In the genomic region with DNA sequence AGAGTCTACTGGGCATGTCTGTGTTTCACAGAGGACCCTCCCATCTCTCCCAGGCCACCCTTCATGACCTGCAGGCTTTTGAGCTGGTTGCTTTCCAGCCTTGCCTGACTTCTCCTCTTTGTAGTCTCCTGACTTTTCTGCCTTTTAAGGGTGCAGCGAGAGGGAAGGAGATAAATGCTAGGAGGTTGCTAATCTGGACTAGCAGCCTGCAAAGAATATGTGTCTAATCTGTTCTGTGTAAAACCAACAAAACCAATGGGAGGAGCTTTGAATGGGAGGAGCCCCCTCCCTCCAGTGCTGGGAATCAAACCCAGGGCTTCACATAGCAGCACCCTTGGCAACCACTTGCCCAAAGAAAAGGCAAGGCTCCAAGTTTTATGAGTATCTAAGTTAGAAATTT, we compare ENCODE assay signal across 30 mouse cellular contexts. TPM values are rescaled to one million over a fixed set of nuclear protein-coding genes. Genes with fewer than 3 reads are reported as not detected.
DNase-seq lines count a peak whose midpoint lies in the region; ATAC-seq and TF ChIP-seq lines count a peak whose summit lies in the region.
"Had no signal": no experiment of that assay in that cellular context is flagged by ENCODE, and none has a peak within 500 bp of the region (broad histone marks: within the 10 kb centered on the region; RNA-seq: fewer than 3 reads in every experiment).

No protein-coding gene starts in this region.

- H3K27ac ChIP-seq in liver, embryonic 13.5 days: no peak overlapping the region
- no peak overlapping the region for H3K27ac ChIP-seq in liver, embryonic 12.5 days
- peak overlapping the region; percentile 80 for H3K27ac ChIP-seq in MEL (ENCODE audit: control insufficient read depth, low read depth, low read length)
- H3K27ac ChIP-seq: embryonic facial prominence, embryonic 10.5 days; embryonic facial prominence, embryonic 12.5 days; forebrain, embryonic 13.5 days; forebrain, embryonic 15.5 days had no signal

- TF ChIP-seq EP300 in MEL (IDR thresholded peaks at IDR 0.05; ENCODE audit: low read depth in 1 of 2, low read length in 2 of 2): peak; percentile 86 to 93

- H3K9ac ChIP-seq in liver, embryonic 13.5 days: no peak overlapping the region
- H3K9ac ChIP-seq in liver, embryonic 12.5 days: no peak overlapping the region
- no peak overlapping the region; the same call in 1 of the 2 replicates for H3K9ac ChIP-seq in MEL (ENCODE audit: control insufficient read depth, low read depth, low read length, poor library complexity, severe bottlenecking)
- H3K9ac ChIP-seq: embryonic facial prominence, embryonic 12.5 days; forebrain, embryonic 13.5 days; forebrain, embryonic 15.5 days; forebrain, postnatal 0 days had no signal

- 29% methylated on average over 1 of the region's 1 CpGs for WGBS in liver, embryonic 13.5 days (ENCODE audit: insufficient replicate concordance)
- WGBS in liver, embryonic 12.5 days (ENCODE audit: insufficient replicate concordance): 28% methylated on average over 1 of the region's 1 CpGs

- H3K27me3 ChIP-seq in liver, embryonic 13.5 days: peaks cover 7% of the 10 kb centered on the region; the same call in 1 of the 2 replicates
- H3K27me3 ChIP-seq in liver, embryonic 12.5 days (replicated peaks): no peaks in the 10 kb centered on the region; the same call in 1 of the 2 replicates
- 0 out of 4 replicates have a peak, but pooled peaks cover 0 to 2% of the 10 kb centered on the region in 2 experiments for H3K27me3 ChIP-seq in MEL (ENCODE audit: control insufficient read depth in 1 of 2, insufficient read depth in 2 of 2, low read length in 2 of 2)
- H3K27me3 ChIP-seq: CH12.LX; embryonic facial prominence, embryonic 12.5 days; forebrain, embryonic 13.5 days; forebrain, embryonic 15.5 days had no signal

- 0 out of 2 replicates have a peak, but pooled peaks cover 4% of the 10 kb centered on the region for H3K4me1 ChIP-seq in liver, embryonic 13.5 days (replicated peaks)
- H3K4me1 ChIP-seq in liver, embryonic 12.5 days: peaks cover 9% of the 10 kb centered on the region; the same call in 1 of the 2 replicates
- peaks cover 8 to 32% of the 10 kb centered on the region in 2 experiments for H3K4me1 ChIP-seq in MEL (ENCODE audit: control insufficient read depth in 1 of 2, insufficient read depth in 2 of 2, low read length in 2 of 2)
- H3K4me1 ChIP-seq: embryonic facial prominence, embryonic 10.5 days; embryonic facial prominence, embryonic 12.5 days; forebrain, embryonic 13.5 days; forebrain, embryonic 15.5 days had no signal

- H3K4me2 ChIP-seq in liver, embryonic 13.5 days: no peak overlapping the region
- no peak overlapping the region for H3K4me2 ChIP-seq in liver, embryonic 12.5 days
- H3K4me2 ChIP-seq: embryonic facial prominence, embryonic 12.5 days; forebrain, embryonic 13.5 days; forebrain, embryonic 15.5 days had no signal

- no peak for TF ChIP-seq POLR2A in MEL (IDR thresholded peaks at IDR 0.05; ENCODE audit: control insufficient read depth in 1 of 2, insufficient read depth in 1 of 2, low read depth in 1 of 2, low read length in 2 of 2, poor library complexity in 1 of 2)

- H3K4me3 ChIP-seq in liver, embryonic 13.5 days (replicated peaks): no peak overlapping the region
- H3K4me3 ChIP-seq in liver, embryonic 12.5 days: no peak overlapping the region
- no peak overlapping the region for H3K4me3 ChIP-seq in MEL (ENCODE audit: control insufficient read depth in 1 of 2, insufficient read depth in 1 of 2, low read depth in 2 of 2, low read length in 2 of 2)
- H3K4me3 ChIP-seq: embryonic facial prominence, embryonic 10.5 days; embryonic facial prominence, embryonic 12.5 days; forebrain, embryonic 13.5 days; forebrain, embryonic 15.5 days had no signal

- 0 out of 2 replicates have a peak, but pooled peaks have one; percentile 39 for ATAC-seq in liver, embryonic 13.5 days (ENCODE audit: low read depth)
- no peak for ATAC-seq in liver, embryonic 12.5 days
- ATAC-seq in megakaryocyte progenitor cell, adult 5-6 weeks (replicated peaks; ENCODE audit: poor library complexity): peak; percentile 69
- ATAC-seq: activated CD4-positive, CD25-positive, alpha-beta regulatory T cell, adult 4 months; CD4-positive, CD25-positive, alpha-beta regulatory T cell, adult 4 months; forebrain, embryonic 13.5 days; forebrain, embryonic 15.5 days; forebrain, postnatal 0 days; Patski had no signal

- no peaks in the 10 kb centered on the region for H3K79me2 ChIP-seq in MEL (ENCODE audit: control insufficient read depth, insufficient read depth, low read length, poor library complexity)

- H3K36me3 ChIP-seq in liver, embryonic 13.5 days: no peaks in the 10 kb centered on the region
- H3K36me3 ChIP-seq in liver, embryonic 12.5 days: no peaks in the 10 kb centered on the region
- H3K36me3 ChIP-seq in MEL (ENCODE audit: control insufficient read depth in 1 of 2, insufficient read depth in 2 of 2, low read length in 2 of 2): peaks cover 0 to 30% of the 10 kb centered on the region in 2 experiments; a peak in 2 of 4 replicates
- H3K36me3 ChIP-seq: embryonic facial prominence, embryonic 10.5 days; embryonic facial prominence, embryonic 12.5 days; forebrain, embryonic 15.5 days; G1E had no signal

- TF ChIP-seq RAD21 in MEL (IDR thresholded peaks at IDR 0.05; ENCODE audit: low read depth, low read length): no peak

- no peak for DNase-seq in liver, embryonic 13.5 days
- DNase-seq in lung, postnatal 36 days: peak; percentile 4
- no peak for DNase-seq in lung, adult 18-20 months
- peak; percentile 86 for DNase-seq in MEL (ENCODE audit: low read depth, low spot score)
- DNase-seq in cerebellum, adult 18-20 months: no peak
- no peak for DNase-seq in embryo, embryonic 10.5 days (ENCODE audit: low spot score)
- DNase-seq: adrenal gland, adult 8-10 months; adrenal gland, postnatal 14 days; adrenal gland, postnatal 36 days; B cell, adult 2 months; cerebellum, adult 11-12 months; cerebellum, adult 8-10 months; cerebellum, adult 9-11 months; cerebellum, postnatal 14 days; cerebellum, postnatal 36 days; forebrain, postnatal 0 days had no signal

- H3K9me3 ChIP-seq in liver, embryonic 13.5 days (replicated peaks): no peaks in the 10 kb centered on the region
- H3K9me3 ChIP-seq in liver, embryonic 12.5 days (replicated peaks): no peaks in the 10 kb centered on the region
- no peaks in the 10 kb centered on the region for H3K9me3 ChIP-seq in MEL (replicated peaks; ENCODE audit: insufficient read depth, low read length)
- H3K9me3 ChIP-seq: embryonic facial prominence, embryonic 10.5 days; embryonic facial prominence, embryonic 12.5 days; forebrain, embryonic 13.5 days; forebrain, embryonic 15.5 days; G1E had no signal

- TF ChIP-seq CTCF in MEL (IDR thresholded peaks at IDR 0.05 in 2 of 3, conservative IDR thresholded peaks at IDR 0.05 in 1 of 3; ENCODE audit: control insufficient read depth in 1 of 3, insufficient read depth in 1 of 3, low read depth in 2 of 3, low read length in 3 of 3, poor library complexity in 1 of 3, severe bottlenecking in 1 of 3): no peak

TF ChIP-seq in MEL, 35 proteins besides CTCF, POLR2A, EP300 and RAD21:
- peak; percentile 92 for TF ChIP-seq GATA1 (IDR thresholded peaks at IDR 0.05; ENCODE audit: low read depth, low read length)
- peak; percentile 91 for TF ChIP-seq TCF12 (IDR thresholded peaks at IDR 0.05; ENCODE audit: low read depth, low read length)
- no peak for TF ChIP-seq ELF1 (IDR thresholded peaks at IDR 0.05; ENCODE audit: low read depth, low read length)
- 0 out of 2 replicates have a peak, but pooled peaks have one; percentile 52 for TF ChIP-seq BHLHE40 (IDR thresholded peaks at IDR 0.05; ENCODE audit: borderline replicate concordance, low read depth, low read length)
- TF ChIP-seq MAFK (IDR thresholded peaks at IDR 0.05; ENCODE audit: borderline replicate concordance, low read depth, low read length): peak; percentile 48; the same call in 1 of the 2 replicates
- peak; percentile 80 for TF ChIP-seq TAL1 (IDR thresholded peaks at IDR 0.05; ENCODE audit: low read length)
- no peak for TF ChIP-seq JUND (IDR thresholded peaks at IDR 0.05; ENCODE audit: low read depth, low read length)
- TF ChIP-seq RCOR1 (IDR thresholded peaks at IDR 0.05; ENCODE audit: low read depth, low read length): peak; percentile 89
- no peak for TF ChIP-seq CHD2 (IDR thresholded peaks at IDR 0.05; ENCODE audit: low read length)
- no peak for TF ChIP-seq MYC (IDR thresholded peaks at IDR 0.05; ENCODE audit: low read depth, low read length)
- peak; percentile 58 for TF ChIP-seq ETS1 (IDR thresholded peaks at IDR 0.05; ENCODE audit: low read depth, low read length)
- peak; percentile 71 for TF ChIP-seq SIN3A (IDR thresholded peaks at IDR 0.05; ENCODE audit: low read length)

RNA-seq across cellular contexts. Expression of gene 9130409I23Rik, which starts 17.3 kb away (rescaled TPM):
- 0.09 TPM in 1 of 2 replicates, not detected in the other for polyA plus RNA-seq in liver, embryonic 13.5 days (2015; fragmentation: Nextera tagmentation; extraction: Ambion mirVana)
- 0.08 TPM in 1 of 2 replicates, not detected in the other for polyA plus RNA-seq in liver, embryonic 12.5 days (2016; fragmentation: Nextera tagmentation; extraction: Ambion mirVana)
- total RNA-seq in MEL (2012; rRNA removed): not detected in 2 replicates
- not detected for polyA plus RNA-seq in MEL (2012; ENCODE audit: insufficient read depth in 1 of 2, insufficient read length in 2 of 2, low read depth in 1 of 2, low replicate concordance in 2 of 2, missing spikeins in 1 of 2)
- total RNA-seq in megakaryocyte progenitor cell, adult 5-6 weeks (2015): not detected in 2 replicates
- not detected in 2 replicates for total RNA-seq in megakaryocyte progenitor cell, adult 5-6 weeks (2017)
- total RNA-seq: adrenal gland, adult 18-20 months; adrenal gland, adult 8-10 months; adrenal gland, postnatal 36 days; CH12.LX; common myeloid progenitor, adult 5-6 weeks; forebrain, postnatal 0 days had no signal
- polyA plus RNA-seq: CD4-positive, CD25-positive, alpha-beta regulatory T cell, adult 4 months; embryonic facial prominence, embryonic 10.5 days; embryonic facial prominence, embryonic 12.5 days; embryonic facial prominence, embryonic 14.5 days; forebrain, embryonic 13.5 days; forebrain, postnatal 0 days; G1E had no signal

RNA-seq across cellular contexts. Expression of gene Ephx1, which starts 47.6 kb away (rescaled TPM):
- 3.5 and 3.7 TPM in 2 replicates for polyA plus RNA-seq in liver, embryonic 13.5 days (2015; fragmentation: Nextera tagmentation; extraction: Ambion mirVana)
- polyA plus RNA-seq in liver, embryonic 12.5 days (2016; fragmentation: Nextera tagmentation; extraction: Ambion mirVana): 2.1 and 2.2 TPM in 2 replicates
- 0.15 and 0.23 TPM in 2 replicates for total RNA-seq in MEL (2012; rRNA removed)
- under 1 TPM in 1 of 2 experiments, not detected in 1; 0.39 TPM for polyA plus RNA-seq in MEL (2012; ENCODE audit: insufficient read depth in 1 of 2, insufficient read length in 2 of 2, low read depth in 1 of 2, low replicate concordance in 2 of 2, missing spikeins in 1 of 2)
- 0.68 and 2.0 TPM in 2 replicates for total RNA-seq in megakaryocyte progenitor cell, adult 5-6 weeks (2015)
- 0.88 and 1.1 TPM in 2 replicates for total RNA-seq in megakaryocyte progenitor cell, adult 5-6 weeks (2017)
- total RNA-seq: G1E had no signal
- polyA plus RNA-seq: G1E had no signal

Comparison
In these comparisons a context has a peak if more than half of its experiments do, and no peak if none do; other contexts are left out.
1. DNase-seq: peak in lung, postnatal 36 days (single experiment) and MEL (single experiment); none in liver, embryonic 13.5 days (single experiment), lung, adult 18-20 months (0 of 2), cerebellum, adult 18-20 months (0 of 2) and embryo, embryonic 10.5 days (single experiment).